Mouse (Mus musculus): Measurements from ENCODE around the gene Gng4. TPM values are rescaled to one million over a fixed set of nuclear protein-coding genes. Genes with fewer than 3 reads are reported as not detected.
"Not testable (repeated sequence)": the region's sequence is repeated elsewhere in the genome, so short reads cannot be mapped to it uniquely, and the experiment has no call there.

Gene Gng4
- polyA plus RNA-seq, 2 experiments = 0.02 TPM; not detected in 1

- ATAC-seq (ENCODE audit: insufficient read depth) = no peak
- no peaks in the 10 kb centered on the region for H3K27me3 ChIP-seq (ENCODE audit: control insufficient read depth, insufficient read depth, low read length)
- WGBS (ENCODE audit: insufficient replicate concordance) = 9% methylated on average over 5 of the region's 5 CpGs
Measured at GRCm38 (mm10) chr13:13795166-13795832, 11.4 kb downstream of the Gng4 start.

GRCm38 (mm10) chr13:13796082-13796481, 12.2 kb downstream of the Gng4 start:
- WGBS (ENCODE audit: insufficient replicate concordance) = 55% methylated on average over 1 of the region's 1 CpGs
- TF ChIP-seq CTCF (IDR thresholded peaks at IDR 0.05; ENCODE audit: low read depth) (no peak), EP300 (IDR thresholded peaks at IDR 0.05; ENCODE audit: low read depth) (no peak)

More at GRCm38 (mm10) chr13:13795166-13795832, 11.4 kb downstream of the Gng4 start:
- Histone ChIP-seq H3K4me3 (ENCODE audit: insufficient read depth in 1 of 2, low read depth in 2 of 2, low read length in 2 of 2) (no peak overlapping the region), H3K36me3 (replicated peaks; ENCODE audit: control insufficient read depth, insufficient read depth, low read depth) (no peaks in the 10 kb centered on the region), H3K4me1 (replicated peaks; ENCODE audit: control insufficient read depth in 2 of 2, insufficient read depth in 2 of 2, low read length in 1 of 2) (no peaks in the 10 kb centered on the region), H3K9me3 (ENCODE audit: control insufficient read depth, low read length) (no peaks in the 10 kb centered on the region), H3K27ac (no peak overlapping the region), H3K4me2 (ENCODE audit: low read depth) (no peak overlapping the region), H3K9ac (replicated peaks) (no peak overlapping the region)
- TF ChIP-seq CTCF (IDR thresholded peaks at IDR 0.05; ENCODE audit: low read depth) (no peak), EP300 (IDR thresholded peaks at IDR 0.05; ENCODE audit: low read depth) (no peak)
- no peak for DNase-seq (ENCODE audit: low read depth in 3 of 3, low spot score in 3 of 3)

GRCm38 (mm10) chr13:13797816-13798215, 14.0 kb downstream of the Gng4 start:
- not testable (repeated sequence) for DNase-seq (ENCODE audit: low read depth in 3 of 3, low spot score in 3 of 3); H3K36me3 ChIP-seq (replicated peaks; ENCODE audit: control insufficient read depth, insufficient read depth, low read depth); H3K9me3 ChIP-seq (ENCODE audit: control insufficient read depth, low read length); H3K4me2 ChIP-seq (ENCODE audit: low read depth); H3K27me3 ChIP-seq (ENCODE audit: control insufficient read depth, insufficient read depth, low read length); H3K27ac ChIP-seq; H3K9ac ChIP-seq (replicated peaks); H3K4me3 ChIP-seq (ENCODE audit: insufficient read depth in 1 of 2, low read depth in 2 of 2, low read length in 2 of 2); ATAC-seq (ENCODE audit: insufficient read depth); H3K4me1 ChIP-seq (replicated peaks; ENCODE audit: control insufficient read depth in 2 of 2, insufficient read depth in 2 of 2, low read length in 1 of 2)
- WGBS (ENCODE audit: insufficient replicate concordance) = 74% methylated on average over 12 of the region's 12 CpGs

More at GRCm38 (mm10) chr13:13796082-13796481, 12.2 kb downstream of the Gng4 start:
- ATAC-seq (ENCODE audit: insufficient read depth) (no peak), DNase-seq (ENCODE audit: low read depth in 3 of 3, low spot score in 3 of 3) (no peak)
- H3K36me3 ChIP-seq (replicated peaks; ENCODE audit: control insufficient read depth, insufficient read depth, low read depth) = no peaks in the 10 kb centered on the region
- no peak overlapping the region for H3K9ac ChIP-seq (replicated peaks)
- H3K4me1 ChIP-seq (replicated peaks; ENCODE audit: control insufficient read depth in 2 of 2, insufficient read depth in 2 of 2, low read length in 1 of 2) = no peaks in the 10 kb centered on the region
- H3K27ac ChIP-seq = no peak overlapping the region
- no peaks in the 10 kb centered on the region for H3K27me3 ChIP-seq (ENCODE audit: control insufficient read depth, insufficient read depth, low read length)
- H3K9me3 ChIP-seq (ENCODE audit: control insufficient read depth, low read length) = no peaks in the 10 kb centered on the region
- no peak overlapping the region for H3K4me2 ChIP-seq (ENCODE audit: low read depth)
- no peak overlapping the region for H3K4me3 ChIP-seq (ENCODE audit: insufficient read depth in 1 of 2, low read depth in 2 of 2, low read length in 2 of 2)

DNA sequence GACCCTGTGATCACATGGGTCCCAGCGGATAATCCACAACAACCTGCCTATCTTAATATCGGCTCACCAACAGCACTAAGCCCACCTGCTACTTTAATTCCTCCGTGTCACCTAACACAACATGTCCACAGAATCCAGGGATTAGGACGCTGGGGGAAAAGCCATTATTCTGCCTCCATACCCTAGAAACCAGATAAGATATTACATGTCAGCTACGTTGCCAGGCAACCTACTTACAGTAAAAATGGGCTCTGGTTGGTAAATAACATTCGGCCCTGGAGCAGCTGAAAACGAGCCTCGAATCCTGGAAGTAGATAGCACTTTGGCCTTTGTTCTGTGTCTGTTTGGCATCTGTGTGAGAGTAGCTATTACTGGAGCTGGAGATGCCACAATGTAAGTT, 14.9 kb downstream of the Gng4 start:
- no peak for ATAC-seq (ENCODE audit: insufficient read depth)

GRCm38 (mm10) chr13:13808337-13809132, 24.7 kb downstream of the Gng4 start:
- TF ChIP-seq CTCF (IDR thresholded peaks at IDR 0.05; ENCODE audit: low read depth) = no peak
- no peak for TF ChIP-seq EP300 (IDR thresholded peaks at IDR 0.05; ENCODE audit: low read depth)
- ATAC-seq (ENCODE audit: insufficient read depth) = no peak
- no peaks in the 10 kb centered on the region for H3K9me3 ChIP-seq (ENCODE audit: control insufficient read depth, low read length)
- H3K27me3 ChIP-seq (ENCODE audit: control insufficient read depth, insufficient read depth, low read length) = no peaks in the 10 kb centered on the region
- H3K27ac ChIP-seq = no peak overlapping the region
- no peaks in the 10 kb centered on the region for H3K4me1 ChIP-seq (replicated peaks; ENCODE audit: control insufficient read depth in 2 of 2, insufficient read depth in 2 of 2, low read length in 1 of 2)
- no peak overlapping the region for H3K9ac ChIP-seq (replicated peaks)
- DNase-seq (ENCODE audit: low read depth in 3 of 3, low spot score in 3 of 3) = no peak
- no peak overlapping the region for H3K4me2 ChIP-seq (ENCODE audit: low read depth)
- H3K36me3 ChIP-seq (replicated peaks; ENCODE audit: control insufficient read depth, insufficient read depth, low read depth) = no peaks in the 10 kb centered on the region
- no peak overlapping the region for H3K4me3 ChIP-seq (ENCODE audit: insufficient read depth in 1 of 2, low read depth in 2 of 2, low read length in 2 of 2)
- 32% methylated on average over 11 of the region's 11 CpGs for WGBS (ENCODE audit: insufficient replicate concordance)

More for the DNA sequence above, 14.9 kb downstream of the Gng4 start:
- Histone ChIP-seq H3K27ac (no peak overlapping the region), H3K9ac (replicated peaks) (no peak overlapping the region), H3K4me1 (replicated peaks; ENCODE audit: control insufficient read depth in 2 of 2, insufficient read depth in 2 of 2, low read length in 1 of 2) (no peaks in the 10 kb centered on the region), H3K4me3 (ENCODE audit: insufficient read depth in 1 of 2, low read depth in 2 of 2, low read length in 2 of 2) (no peak overlapping the region), H3K9me3 (ENCODE audit: control insufficient read depth, low read length) (no peaks in the 10 kb centered on the region), H3K4me2 (ENCODE audit: low read depth) (no peak overlapping the region), H3K27me3 (ENCODE audit: control insufficient read depth, insufficient read depth, low read length) (no peaks in the 10 kb centered on the region), H3K36me3 (replicated peaks; ENCODE audit: control insufficient read depth, insufficient read depth, low read depth) (no peaks in the 10 kb centered on the region)
- DNase-seq (ENCODE audit: low read depth in 3 of 3, low spot score in 3 of 3) = no peak
- TF ChIP-seq CTCF (IDR thresholded peaks at IDR 0.05; ENCODE audit: low read depth) (no peak), EP300 (IDR thresholded peaks at IDR 0.05; ENCODE audit: low read depth) (no peak)
- WGBS (ENCODE audit: insufficient replicate concordance) = 67% methylated on average over 8 of the region's 8 CpGs
